Mouse (Mus musculus) hindbrain, embryonic 15.5 days (tissue): Measurements from ENCODE around the gene Ccdc60. TPM values are rescaled to one million over a fixed set of nuclear protein-coding genes. Genes with fewer than 3 reads are reported as not detected.
"Not testable (repeated sequence)": the region's sequence is repeated elsewhere in the genome, so short reads cannot be mapped to it uniquely, and the experiment has no call there.

ENCODE experiments used
- ATAC-seq: fragments of 200-750 bp; cut with Nextera tagmentation; 2 replicates; pipeline ENCODE4 v1.8.0; 2017; ENCODE audit warnings: low read depth, moderate number of reproducible peaks, moderate TSS enrichment; ENCODE audit not compliant: low FRiP score
- H3K27ac ChIP-seq: fragments of 300-500 bp; sonication (generic); replicated peaks from 2 replicates; pipeline ENCODE4 v1.5.1; 2015; ENCODE audit warnings: mild to moderate bottlenecking, inconsistent platforms
- H3K27me3 ChIP-seq: fragments of 300-500 bp; sonication (generic); 2 replicates; pipeline ENCODE4 v1.6.1; 2015; ENCODE audit warnings: control low read depth, inconsistent platforms
- H3K36me3 ChIP-seq: fragments of 300-500 bp; sonication (generic); 2 replicates; pipeline ENCODE4 v1.6.1; 2015; ENCODE audit warnings: control low read depth, inconsistent platforms
- H3K4me1 ChIP-seq: fragments of 300-500 bp; sonication (generic); replicated peaks from 2 replicates; pipeline ENCODE4 v1.6.1; 2015; ENCODE audit warnings: control low read depth, inconsistent platforms
- H3K4me2 ChIP-seq: fragments of 300-500 bp; sonication (generic); 2 replicates; pipeline ENCODE4 v1.6.1; 2015; ENCODE audit warnings: moderate library complexity, mild to moderate bottlenecking, inconsistent platforms
- H3K4me3 ChIP-seq: fragments of 300-500 bp; sonication (generic); 2 replicates; pipeline ENCODE4 v1.5.1; 2015; ENCODE audit warnings: mild to moderate bottlenecking, inconsistent platforms
- H3K9ac ChIP-seq: fragments of 300-500 bp; sonication (generic); 2 replicates; pipeline ENCODE4 v1.6.1; 2015; ENCODE audit warnings: inconsistent platforms
- H3K9me3 ChIP-seq: fragments of 300-500 bp; sonication (generic); 2 replicates; pipeline ENCODE4 v1.6.1; 2016; ENCODE audit warnings: control low read depth, inconsistent platforms
- WGBS: fragments of 180-500 bp; shearing (Covaris S2); methylation state at CpG from one replicate; pipeline ENCODE4 v1.1.7; 2015; 5-methylcytosine and 5-hydroxymethylcytosine counted together
- polyA plus RNA-seq: library from polyadenylated mRNA; unstranded; fragments of >200 nt; fragmentation: Nextera tagmentation; extraction: Ambion mirVana; gene quantifications from 2 replicates; pipeline ENCODE4 v1.2.1, GENCODE M21; 2015

Ccdc60 gene
- polyA plus RNA-seq, 1 experiment from 2014 or later = 2.8 TPM

DNA sequence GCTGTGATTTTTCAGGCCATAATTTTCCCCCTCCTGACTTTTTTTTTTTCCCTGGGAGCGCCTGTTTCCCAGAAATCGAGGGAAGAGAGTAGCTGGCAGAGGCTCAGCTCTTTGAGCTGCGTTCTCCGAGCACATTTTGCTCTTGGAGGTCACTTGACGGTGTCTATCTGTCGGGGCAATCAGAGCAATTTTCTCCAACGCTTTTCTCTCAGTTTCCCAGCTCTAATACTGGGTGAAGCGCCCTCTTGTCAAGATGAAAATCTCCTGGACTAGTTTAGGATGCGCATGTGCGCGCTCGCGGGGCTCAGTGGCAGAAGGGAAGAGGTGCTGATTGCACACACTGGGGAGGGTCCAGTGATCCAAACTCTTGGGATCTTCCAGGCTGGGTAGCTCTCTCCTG lies 121.8 kb downstream of the Ccdc60 start:
- H3K4me2 ChIP-seq = no peak overlapping the region
- WGBS = 75% methylated on average over 13 of the region's 13 CpGs
- no peaks in the 10 kb centered on the region for H3K9me3 ChIP-seq
- H3K27ac ChIP-seq = no peak overlapping the region
- peaks cover 3% of the 10 kb centered on the region for H3K4me1 ChIP-seq
- no peak overlapping the region for H3K4me3 ChIP-seq
- H3K27me3 ChIP-seq = no peaks in the 10 kb centered on the region
- no peak for ATAC-seq
- no peak overlapping the region for H3K9ac ChIP-seq
- no peaks in the 10 kb centered on the region for H3K36me3 ChIP-seq

DNA sequence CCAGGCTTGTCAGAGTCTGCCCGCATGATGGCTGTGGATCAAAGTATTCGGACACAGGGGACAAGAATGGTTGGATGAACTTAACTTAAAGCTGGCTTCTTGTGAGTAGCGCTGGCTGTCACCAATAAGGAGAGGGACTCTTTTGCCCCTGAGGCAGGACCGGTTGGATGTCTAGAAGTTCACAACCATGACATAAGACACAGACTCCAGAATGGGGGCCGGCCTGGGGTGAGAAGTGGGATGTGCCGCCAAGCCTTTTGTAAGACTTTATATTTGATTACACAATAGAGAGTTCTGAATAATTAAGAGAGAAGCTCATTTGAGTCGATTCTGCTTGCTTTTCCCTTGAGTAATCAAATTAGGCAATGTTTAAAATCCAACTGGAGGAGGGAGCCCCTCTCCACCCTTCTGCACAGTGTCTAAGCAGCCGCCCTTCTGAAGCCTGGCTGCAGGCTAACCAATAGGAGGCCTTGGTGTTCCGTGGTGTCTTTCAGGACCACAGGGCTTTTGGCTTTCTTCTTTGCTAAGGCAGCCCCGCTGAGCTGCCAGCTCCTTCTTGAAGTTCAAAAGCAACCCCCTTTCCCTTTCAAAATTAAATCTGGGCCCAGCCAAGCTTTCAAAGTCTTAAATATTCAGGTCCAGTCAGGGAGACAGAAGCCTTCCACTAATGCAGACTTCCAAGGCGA lies 123.4 kb downstream of the Ccdc60 start:
- Histone ChIP-seq H3K27ac (no peak overlapping the region), H3K36me3 (no peaks in the 10 kb centered on the region), H3K4me1 (peaks cover 3% of the 10 kb centered on the region), H3K9ac (no peak overlapping the region), H3K4me2 (no peak overlapping the region), H3K9me3 (no peaks in the 10 kb centered on the region), H3K4me3 (no peak overlapping the region), H3K27me3 (no peaks in the 10 kb centered on the region)
- WGBS = 54% methylated on average over 11 of the region's 11 CpGs
- ATAC-seq = no peak

DNA sequence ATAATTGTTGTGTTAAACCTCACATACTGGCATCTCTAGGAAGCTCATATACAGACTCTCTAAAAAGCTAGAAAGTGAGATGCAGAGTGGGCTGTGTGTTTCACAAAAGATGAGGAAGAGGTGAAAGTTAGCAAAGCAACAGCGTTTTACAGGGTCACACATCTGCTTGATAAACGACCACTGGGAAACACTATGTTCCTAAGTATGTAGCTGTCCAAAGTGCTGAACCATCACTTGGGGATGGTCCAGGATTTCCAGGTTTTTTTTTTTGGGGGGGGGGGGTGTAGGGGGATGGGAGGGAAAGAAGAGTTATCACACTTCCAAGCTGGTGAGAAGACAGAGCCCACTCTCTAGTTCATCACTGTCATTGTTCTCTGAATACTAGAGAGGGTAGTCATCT lies 134.0 kb downstream of the Ccdc60 start:
- Histone ChIP-seq H3K9ac (no peak overlapping the region), H3K4me2 (no peak overlapping the region), H3K27ac (no peak overlapping the region), H3K27me3 (no peaks in the 10 kb centered on the region), H3K4me3 (no peak overlapping the region), H3K9me3 (no peaks in the 10 kb centered on the region), H3K36me3 (no peaks in the 10 kb centered on the region), H3K4me1 (no peaks in the 10 kb centered on the region)
- WGBS = 40% methylated on average over 2 of the region's 2 CpGs
- ATAC-seq = no peak

DNA sequence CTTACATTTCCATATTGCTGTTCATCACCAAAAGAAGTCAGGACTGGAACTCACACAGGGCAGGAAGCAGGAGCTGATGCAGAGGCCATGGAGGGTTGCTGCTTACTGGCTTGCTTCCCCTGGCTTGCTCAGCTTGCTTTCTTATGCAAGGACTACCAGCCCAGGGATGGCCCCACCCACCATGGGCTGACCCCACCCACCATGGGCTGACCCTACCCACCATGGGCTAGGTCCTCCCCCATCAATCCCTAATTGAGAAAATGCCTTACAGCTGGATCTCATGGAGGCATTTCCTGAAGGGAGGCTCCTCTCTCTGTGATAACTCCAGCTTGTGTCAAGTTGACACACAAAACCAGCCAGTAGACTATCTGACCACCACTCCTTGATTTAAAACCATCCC lies 142.3 kb downstream of the Ccdc60 start:
- not testable (repeated sequence) for ATAC-seq, H3K27me3 ChIP-seq, H3K9me3 ChIP-seq, H3K36me3 ChIP-seq, H3K9ac ChIP-seq, H3K4me1 ChIP-seq, H3K27ac ChIP-seq, H3K4me3 ChIP-seq, H3K4me2 ChIP-seq

DNA sequence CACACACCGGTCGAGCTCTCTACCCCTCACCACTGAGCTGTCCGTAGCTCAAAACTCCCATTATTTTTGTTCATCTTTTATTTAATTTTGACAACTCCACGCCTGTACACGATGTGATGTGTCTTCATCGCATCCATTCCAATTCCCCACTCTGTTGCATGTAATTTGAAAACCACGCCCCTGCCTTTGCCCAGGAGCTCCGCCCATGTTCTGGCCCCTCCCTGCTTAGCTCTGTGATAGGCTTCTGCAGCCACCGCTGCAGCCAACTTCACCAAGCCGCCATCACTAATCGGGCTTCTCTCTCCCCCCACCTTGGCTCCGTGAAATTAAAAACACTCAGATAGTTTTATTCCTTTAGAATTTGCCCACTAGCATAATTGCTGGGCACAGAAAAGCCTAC lies 144.1 kb downstream of the Ccdc60 start:
- H3K27ac ChIP-seq = no peak overlapping the region
- no peaks in the 10 kb centered on the region for H3K36me3 ChIP-seq
- H3K4me2 ChIP-seq = no peak overlapping the region
- no peaks in the 10 kb centered on the region for H3K9me3 ChIP-seq
- H3K9ac ChIP-seq = no peak overlapping the region
- no peak overlapping the region for H3K4me3 ChIP-seq
- H3K27me3 ChIP-seq = no peaks in the 10 kb centered on the region
- no peaks in the 10 kb centered on the region for H3K4me1 ChIP-seq
- ATAC-seq = no peak
- WGBS = 70% methylated on average over 12 of the region's 12 CpGs

DNA sequence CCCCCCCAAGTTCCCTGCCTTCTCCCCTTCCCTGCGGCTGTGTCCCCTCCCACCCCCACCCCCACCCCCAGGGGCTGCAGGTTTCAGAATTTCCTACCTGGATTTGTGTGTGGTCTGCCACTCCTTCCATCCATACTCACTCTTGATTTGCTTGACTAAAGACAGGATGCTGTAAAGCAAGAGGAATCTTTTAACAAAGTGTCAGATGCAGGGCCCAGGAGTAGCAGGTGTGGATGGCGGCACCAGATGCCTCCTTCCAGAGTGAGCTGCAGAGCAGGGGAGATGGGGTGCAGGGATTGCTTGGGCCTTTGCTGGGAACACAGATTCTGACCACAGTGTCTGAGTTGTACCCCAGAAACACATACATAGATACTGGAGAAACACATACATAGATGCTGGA lies 148.1 kb downstream of the Ccdc60 start:
- Histone ChIP-seq H3K27ac (no peak overlapping the region), H3K4me3 (no peak overlapping the region), H3K4me1 (no peaks in the 10 kb centered on the region), H3K4me2 (no peak overlapping the region), H3K27me3 (no peaks in the 10 kb centered on the region), H3K9me3 (no peaks in the 10 kb centered on the region), H3K36me3 (no peaks in the 10 kb centered on the region), H3K9ac (no peak overlapping the region)
- 55% methylated on average over 2 of the region's 2 CpGs for WGBS
- no peak for ATAC-seq

DNA sequence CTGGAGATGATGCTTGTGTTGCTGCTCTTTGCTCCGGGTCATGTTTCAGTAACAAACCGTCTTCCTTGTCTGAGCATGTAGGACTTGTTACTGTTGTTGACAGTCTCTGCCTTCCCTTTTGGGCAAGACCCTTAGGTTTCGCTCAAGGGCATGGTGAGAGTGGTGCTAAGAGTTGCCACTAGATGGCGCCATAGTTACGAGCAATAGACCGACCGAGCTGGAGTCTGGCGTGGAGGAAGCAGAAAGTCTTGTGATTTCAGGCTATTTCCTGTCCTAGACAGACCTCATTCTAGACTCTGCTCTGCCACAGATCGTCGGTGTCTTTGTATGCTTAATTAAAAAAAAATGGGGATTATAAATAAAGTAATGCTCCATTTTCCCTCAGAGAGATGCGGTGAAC lies 165.4 kb downstream of the Ccdc60 start:
- H3K9ac ChIP-seq = no peak overlapping the region
- H3K36me3 ChIP-seq = no peaks in the 10 kb centered on the region
- H3K27me3 ChIP-seq = peaks cover 3% of the 10 kb centered on the region; the same call in 1 of the 2 replicates
- ATAC-seq = peak; percentile 74; the same call in 1 of the 2 replicates
- H3K9me3 ChIP-seq = no peaks in the 10 kb centered on the region
- H3K4me2 ChIP-seq = 0 out of 2 replicates have a peak overlapping the region, but pooled peaks have one; percentile 2
- no peak overlapping the region for H3K4me3 ChIP-seq
- no peaks in the 10 kb centered on the region; the same call in 1 of the 2 replicates for H3K4me1 ChIP-seq
- no peak overlapping the region for H3K27ac ChIP-seq
- 9% methylated on average over 11 of the region's 11 CpGs for WGBS

DNA sequence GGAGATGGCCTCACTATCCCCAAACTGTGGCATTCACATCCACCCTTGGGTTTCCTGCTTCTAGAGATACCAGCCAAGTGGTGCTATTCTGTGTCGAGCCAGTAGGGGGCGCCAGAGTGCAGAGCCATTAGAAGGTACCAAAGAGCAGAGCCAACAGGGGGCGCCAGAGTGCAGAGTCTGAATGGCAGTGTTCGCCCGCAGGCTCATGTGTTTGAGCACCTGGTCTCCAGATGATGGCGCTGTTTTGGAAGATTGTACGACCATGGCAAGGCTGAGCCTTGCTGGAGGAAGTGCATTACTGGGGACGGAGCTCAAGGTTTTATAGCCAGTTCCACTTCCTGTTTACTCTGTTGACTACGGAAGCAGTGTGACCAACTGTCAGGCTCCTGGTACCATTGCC lies 172.2 kb downstream of the Ccdc60 start:
- Histone ChIP-seq H3K27ac (no peak overlapping the region), H3K4me3 (no peak overlapping the region), H3K4me2 (no peak overlapping the region), H3K9ac (no peak overlapping the region), H3K36me3 (no peaks in the 10 kb centered on the region), H3K9me3 (no peaks in the 10 kb centered on the region), H3K4me1 (peaks cover 8% of the 10 kb centered on the region; the same call in 1 of the 2 replicates), H3K27me3 (no peaks in the 10 kb centered on the region)
- no peak for ATAC-seq
- 40% methylated on average over 9 of the region's 9 CpGs for WGBS

DNA sequence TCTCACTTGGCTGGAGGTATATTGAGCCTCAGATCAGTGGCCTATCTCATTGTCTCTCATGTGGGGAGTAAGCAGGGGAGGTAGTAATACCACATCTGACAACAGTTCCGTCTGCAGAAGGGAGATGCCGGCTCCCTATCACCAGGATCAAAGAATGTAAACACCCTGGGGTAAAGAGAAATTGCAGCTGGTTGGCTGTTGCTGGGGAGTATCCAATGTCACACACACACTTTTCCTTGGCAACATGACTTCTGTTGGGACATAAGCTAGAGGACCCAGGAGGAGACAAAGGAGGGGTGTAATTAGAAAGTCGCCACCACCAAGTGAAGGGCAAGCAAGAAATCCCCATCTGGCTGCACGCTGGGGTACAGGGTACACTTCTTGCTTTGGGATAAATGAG lies 172.7 kb downstream of the Ccdc60 start:
- Histone ChIP-seq H3K27ac (no peak overlapping the region), H3K9ac (no peak overlapping the region), H3K9me3 (no peaks in the 10 kb centered on the region), H3K4me1 (peaks cover 8% of the 10 kb centered on the region; the same call in 1 of the 2 replicates), H3K4me2 (no peak overlapping the region), H3K4me3 (no peak overlapping the region), H3K36me3 (no peaks in the 10 kb centered on the region), H3K27me3 (no peaks in the 10 kb centered on the region)
- no peak for ATAC-seq
- 63% methylated on average over 4 of the region's 4 CpGs for WGBS

DNA sequence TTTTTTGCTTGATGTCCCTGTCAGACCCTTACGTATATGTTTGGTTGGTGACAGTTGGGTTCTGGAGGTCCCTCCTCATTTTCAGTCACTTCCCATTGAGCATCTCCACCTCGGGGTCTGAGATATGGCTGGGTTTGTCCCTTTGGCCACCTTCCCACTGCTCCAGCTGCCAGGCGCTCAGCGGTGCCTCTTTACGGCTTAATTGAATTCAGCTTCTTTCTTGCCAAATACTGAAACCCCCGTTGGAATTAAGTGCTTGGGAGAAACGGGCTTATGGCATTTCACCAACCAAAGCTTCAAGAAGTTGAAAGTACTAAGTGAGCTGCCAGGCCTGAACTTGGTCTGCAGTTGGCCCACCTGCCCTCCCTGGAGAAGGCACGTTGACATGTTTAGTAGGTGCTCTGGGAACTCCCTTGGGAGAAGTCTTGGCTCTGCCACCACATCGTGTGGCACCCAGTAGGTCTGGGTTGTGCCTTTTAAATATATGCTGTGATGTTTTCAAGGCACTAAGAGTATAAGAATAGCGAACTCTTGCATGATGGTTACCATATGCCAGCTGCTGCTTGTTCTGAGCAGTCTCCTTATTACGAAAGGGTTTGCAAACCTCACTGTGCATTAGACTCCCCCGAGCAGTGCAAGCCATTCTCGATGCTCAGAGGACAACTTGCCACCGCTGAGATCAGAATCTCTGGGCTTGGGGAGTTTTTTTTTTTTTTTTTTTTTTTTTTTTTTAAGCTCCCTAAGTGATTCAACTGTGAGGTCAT lies 173.5 kb downstream of the Ccdc60 start:
- Histone ChIP-seq H3K4me2 (no peak overlapping the region), H3K27me3 (no peaks in the 10 kb centered on the region), H3K27ac (no peak overlapping the region), H3K9ac (no peak overlapping the region), H3K4me1 (peaks cover 8% of the 10 kb centered on the region; the same call in 1 of the 2 replicates), H3K36me3 (no peaks in the 10 kb centered on the region), H3K9me3 (no peaks in the 10 kb centered on the region), H3K4me3 (no peak overlapping the region)
- ATAC-seq = no peak
- 57% methylated on average over 14 of the region's 14 CpGs for WGBS

DNA sequence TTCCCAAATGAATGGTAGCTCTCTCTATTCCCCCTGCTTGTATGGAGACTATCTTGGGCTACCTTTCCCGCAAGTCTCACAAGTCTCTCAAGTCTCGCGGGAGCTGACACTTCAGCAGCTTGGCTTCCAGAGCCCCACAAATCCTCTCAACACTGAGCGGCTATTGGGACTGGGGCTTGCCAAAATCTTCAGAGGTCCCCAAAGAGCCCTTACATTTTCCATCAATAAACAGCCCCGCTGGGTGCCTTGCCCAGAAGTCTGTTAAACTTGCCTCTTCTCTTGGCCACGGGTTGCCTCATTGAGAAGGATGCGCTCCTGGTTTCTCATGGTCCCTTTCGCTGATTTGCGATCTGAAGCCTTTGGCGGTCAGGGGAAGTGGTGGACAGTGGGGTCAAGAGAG lies 180.1 kb downstream of the Ccdc60 start:
- Histone ChIP-seq H3K4me3 (no peak overlapping the region), H3K4me1 (no peaks in the 10 kb centered on the region), H3K36me3 (no peaks in the 10 kb centered on the region), H3K27ac (no peak overlapping the region), H3K4me2 (no peak overlapping the region), H3K9ac (no peak overlapping the region), H3K27me3 (no peaks in the 10 kb centered on the region), H3K9me3 (no peaks in the 10 kb centered on the region)
- WGBS = 94% methylated on average over 10 of the region's 10 CpGs
- ATAC-seq = no peak

DNA sequence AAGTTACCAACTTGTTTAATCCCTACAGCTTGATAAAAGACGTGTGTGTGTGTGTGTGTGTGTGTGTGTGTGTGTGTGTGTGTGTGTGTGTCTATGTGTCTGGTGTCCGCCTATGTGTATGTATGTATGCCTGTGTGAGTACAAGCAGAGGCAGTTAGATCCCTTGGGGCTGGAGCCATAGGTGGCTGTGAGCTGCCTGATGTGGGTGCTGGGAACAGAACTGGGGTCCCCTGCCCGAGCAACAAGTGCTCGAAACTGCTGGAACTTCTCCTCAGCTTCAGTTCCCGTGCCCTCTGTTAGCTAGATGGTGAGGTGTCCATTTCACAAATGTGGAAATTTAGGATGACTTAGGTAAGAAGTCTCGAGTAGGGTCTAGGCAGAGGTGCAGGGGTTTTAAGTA lies 204.6 kb downstream of the Ccdc60 start:
- H3K9me3 ChIP-seq = no peaks in the 10 kb centered on the region

More for the DNA sequence above, 204.6 kb downstream of the Ccdc60 start:
- no peak for ATAC-seq
- no peak overlapping the region for H3K9ac ChIP-seq
- H3K36me3 ChIP-seq = no peaks in the 10 kb centered on the region
- no peaks in the 10 kb centered on the region; the same call in 1 of the 2 replicates for H3K4me1 ChIP-seq
- WGBS = 87% methylated on average over 6 of the region's 6 CpGs
- H3K27me3 ChIP-seq = peaks cover 22% of the 10 kb centered on the region; the same call in 1 of the 2 replicates
- H3K4me3 ChIP-seq = no peak overlapping the region
- no peak overlapping the region for H3K4me2 ChIP-seq
- no peak overlapping the region for H3K27ac ChIP-seq
